Mouse (Mus musculus) bone marrow macrophage, adult 2 months (primary cell): Measurements from ENCODE around the gene Gadd45gip1. TPM values are rescaled to one million over a fixed set of nuclear protein-coding genes. Genes with fewer than 3 reads are reported as not detected.

Source experiments
- H3K27ac ChIP-seq: 2 replicates; pipeline ENCODE4 v1.5.1; 2012; ENCODE audit warnings: low read depth, low read length; ENCODE audit not compliant: insufficient read depth
- H3K4me1 ChIP-seq: 2 replicates; pipeline ENCODE4 v1.6.1; 2012; ENCODE audit warnings: low read length; ENCODE audit not compliant: control insufficient read depth, insufficient read depth
- H3K4me3 ChIP-seq: 2 replicates; pipeline ENCODE4 v1.5.1; 2012; ENCODE audit warnings: mild to moderate bottlenecking, low read length, moderate library complexity; ENCODE audit not compliant: insufficient read depth
- CTCF ChIP-seq: IDR thresholded peaks from 2 replicates; pipeline ENCODE4 v1.5.1; 2012; ENCODE audit warnings: low read depth, mild to moderate bottlenecking, low read length, moderate library complexity
- POLR2A ChIP-seq: IDR thresholded peaks from 2 replicates; pipeline ENCODE4 v1.6.1; 2012; ENCODE audit warnings: mild to moderate bottlenecking, low read depth, low read length, borderline replicate concordance
- polyA plus RNA-seq: library from polyadenylated mRNA; stranded (reverse); fragments of >200 nt; gene quantifications from 2 replicates; pipeline ENCODE4 v1.2.4, GENCODE M21; 2012; ENCODE audit not compliant: missing spikeins, insufficient read depth, insufficient read length

Gene Gadd45gip1
- polyA plus RNA-seq, 1 experiment = 13.9 TPM

- Histone ChIP-seq H3K4me1 (peaks cover 21% of the 10 kb centered on the region), H3K4me3 (peak overlapping the region; percentile 83), H3K27ac (peak overlapping the region; percentile 84)
- no peak for TF ChIP-seq CTCF
- TF ChIP-seq POLR2A = no peak
Observed at GRCm38 (mm10) chr8:84839875-84840247, 8.5 kb downstream of the Gadd45gip1 start.

DNA sequence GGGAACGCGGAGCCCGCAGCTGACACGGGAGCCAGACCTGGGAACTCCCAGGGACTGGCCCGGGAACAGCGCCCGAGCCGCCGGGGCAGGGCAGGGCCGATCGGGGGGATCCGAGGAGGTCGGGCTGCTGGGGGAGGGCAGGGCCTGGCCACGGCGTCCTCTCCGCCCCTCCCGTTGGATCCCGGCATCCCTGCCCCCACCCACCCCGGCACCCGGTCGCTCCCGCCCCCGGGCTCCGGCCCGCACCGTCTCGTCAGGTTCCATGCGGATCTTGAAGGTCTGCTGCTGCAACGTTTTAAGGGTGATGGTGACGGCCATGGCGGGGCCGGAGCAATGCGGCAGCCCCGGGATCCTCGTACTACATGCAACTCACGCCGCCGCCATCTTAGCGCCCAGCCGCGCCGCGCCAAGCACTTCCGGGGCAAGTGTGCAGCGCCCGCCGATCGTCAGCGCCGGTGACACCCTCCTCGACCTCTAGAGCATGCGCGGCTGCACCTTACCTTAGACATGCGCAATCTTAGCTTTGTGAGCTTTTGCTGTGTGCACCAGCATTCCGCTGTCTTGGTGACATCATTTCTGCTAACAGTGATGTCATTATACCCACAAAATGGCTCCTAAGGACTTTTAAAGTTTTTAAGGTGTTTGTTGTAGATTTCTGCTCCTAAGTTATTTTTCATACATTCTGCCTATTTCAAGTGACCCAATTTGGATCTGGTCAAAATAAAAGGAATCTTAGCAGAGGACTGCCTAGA is 9.1 kb downstream of the Gadd45gip1 start, which contains the start of gene Rad23a:
TSS of gene Rad23a (minus strand) at position 418 of the 752 bp plus-strand sequence.
- H3K4me3 ChIP-seq = peak within 1 kb of the TSS; percentile 83
- no peak for TF ChIP-seq POLR2A
- TF ChIP-seq CTCF = no peak
- peaks cover 22% of the 10 kb centered on the region for H3K4me1 ChIP-seq

GRCm38 (mm10) chr8:84841514-84841913 is 10.2 kb downstream of the Gadd45gip1 start:
- Histone ChIP-seq H3K4me1 (peaks cover 22% of the 10 kb centered on the region), H3K27ac (no peak overlapping the region), H3K4me3 (peak overlapping the region; percentile 18; the same call in 1 of the 2 replicates)
- TF ChIP-seq POLR2A (no peak), CTCF (no peak)

More for the DNA sequence above, 9.1 kb downstream of the Gadd45gip1 start, which contains the start of gene Rad23a:
- H3K27ac ChIP-seq = peak within 1 kb of the TSS; percentile 84

- TF ChIP-seq POLR2A (no peak), CTCF (no peak)
Observed at GRCm38 (mm10) chr8:84844397-84845070, 13.2 kb downstream of the Gadd45gip1 start.

GRCm38 (mm10) chr8:84845355-84846093 is 14.2 kb downstream of the Gadd45gip1 start:
- Histone ChIP-seq H3K27ac (peak overlapping the region; percentile 77), H3K4me1 (peaks cover 26% of the 10 kb centered on the region), H3K4me3 (peak overlapping the region; percentile 98)
- TF ChIP-seq POLR2A = no peak
- peak; percentile 54 for TF ChIP-seq CTCF

More at GRCm38 (mm10) chr8:84844397-84845070, 13.2 kb downstream of the Gadd45gip1 start:
- peaks cover 27% of the 10 kb centered on the region for H3K4me1 ChIP-seq
- H3K4me3 ChIP-seq = peak overlapping the region; percentile 98
- H3K27ac ChIP-seq = peak overlapping the region; percentile 14; the same call in 1 of the 2 replicates

GRCm38 (mm10) chr8:84846094-84846721 is 14.9 kb downstream of the Gadd45gip1 start:
- peaks cover 26% of the 10 kb centered on the region for H3K4me1 ChIP-seq
- TF ChIP-seq POLR2A = no peak
- no peak for TF ChIP-seq CTCF

GRCm38 (mm10) chr8:84846722-84847572 is 15.6 kb downstream of the Gadd45gip1 start, which contains the start of gene Calr:
TSS of gene Calr (minus strand) at chr8:84846934.
- peak; percentile 83; the same call in 1 of the 2 replicates for TF ChIP-seq POLR2A
- no peak for TF ChIP-seq CTCF
- H3K4me1 ChIP-seq = peaks cover 26% of the 10 kb centered on the region
- H3K27ac ChIP-seq = peak within 1 kb of the TSS; percentile 92
- peak within 1 kb of the TSS; percentile 98 for H3K4me3 ChIP-seq

More at GRCm38 (mm10) chr8:84846094-84846721, 14.9 kb downstream of the Gadd45gip1 start:
- H3K4me3 ChIP-seq = peak overlapping the region; percentile 98
- peak overlapping the region; percentile 77 for H3K27ac ChIP-seq

GRCm38 (mm10) chr8:84847684-84848435 is 16.5 kb downstream of the Gadd45gip1 start:
- Histone ChIP-seq H3K27ac (peak overlapping the region; percentile 92), H3K4me1 (peaks cover 25% of the 10 kb centered on the region), H3K4me3 (peak overlapping the region; percentile 86; the same call in 1 of the 2 replicates)
- TF ChIP-seq POLR2A (0 out of 2 replicates have a peak, but pooled peaks have one; percentile 7), CTCF (no peak)
